Mouse (Mus musculus): ENCODE results near the gene Ccl8. TPM values are rescaled to one million over a fixed set of nuclear protein-coding genes. Genes with fewer than 3 reads are reported as not detected.

Gene Ccl8
- total RNA-seq (2015) = 0.50 TPM in 1 of 2 replicates, not detected in the other
- not detected in 2 replicates for total RNA-seq (2017)

DNA sequence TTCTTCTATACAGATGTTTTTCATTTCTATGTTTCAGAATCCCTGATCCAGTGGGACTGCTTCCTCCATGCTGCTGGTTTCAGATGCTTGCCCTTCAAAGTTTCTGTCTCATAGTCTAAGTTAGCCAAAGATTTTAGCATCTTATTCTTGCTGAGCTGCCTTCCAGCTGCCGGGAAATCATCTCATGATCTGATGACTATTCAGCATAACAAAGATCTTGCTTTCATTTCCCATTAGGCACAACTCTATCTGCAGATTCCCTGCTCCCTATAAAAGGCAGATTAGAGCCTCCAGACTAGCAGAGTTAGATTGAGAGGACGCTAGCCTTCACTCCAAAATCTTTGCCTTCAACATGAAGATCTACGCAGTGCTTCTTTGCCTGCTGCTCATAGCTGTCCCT lies at the start of gene Ccl8:
Gene Ccl8 (plus strand): TSS at position 301 of the 400 bp plus-strand sequence.
- ATAC-seq (ENCODE audit: poor library complexity, severe bottlenecking) = no peak

DNA sequence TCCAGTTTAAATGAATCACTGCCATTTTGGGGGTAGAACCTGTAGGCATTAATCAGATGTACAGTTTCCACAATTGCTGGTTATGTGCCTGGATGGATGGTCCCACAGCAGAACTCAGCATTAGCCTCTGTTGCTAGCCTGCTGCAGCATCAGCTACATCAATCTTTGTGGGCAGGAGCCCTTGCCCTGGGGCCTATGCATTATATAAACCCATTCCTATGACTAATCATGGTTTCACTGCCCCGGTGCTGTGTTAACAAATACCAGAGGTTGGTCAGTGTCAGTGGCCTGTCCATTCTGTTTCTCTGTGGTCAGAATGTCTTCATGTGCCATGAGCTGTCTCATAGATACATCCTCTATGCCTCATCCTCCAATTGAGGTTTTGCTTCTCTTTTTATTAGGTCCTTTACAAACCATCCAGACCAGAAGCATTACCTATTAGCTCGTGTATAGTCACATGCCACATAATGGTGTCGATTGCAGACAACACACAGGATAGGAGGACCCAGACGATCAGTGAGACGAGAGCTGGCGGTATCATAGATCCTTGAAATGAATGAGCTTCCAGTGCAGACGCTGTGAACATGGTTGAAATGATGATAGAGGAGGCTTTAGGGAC lies 47.9 kb upstream of the Ccl8 start:
- ATAC-seq (ENCODE audit: poor library complexity, severe bottlenecking) = no peak

DNA sequence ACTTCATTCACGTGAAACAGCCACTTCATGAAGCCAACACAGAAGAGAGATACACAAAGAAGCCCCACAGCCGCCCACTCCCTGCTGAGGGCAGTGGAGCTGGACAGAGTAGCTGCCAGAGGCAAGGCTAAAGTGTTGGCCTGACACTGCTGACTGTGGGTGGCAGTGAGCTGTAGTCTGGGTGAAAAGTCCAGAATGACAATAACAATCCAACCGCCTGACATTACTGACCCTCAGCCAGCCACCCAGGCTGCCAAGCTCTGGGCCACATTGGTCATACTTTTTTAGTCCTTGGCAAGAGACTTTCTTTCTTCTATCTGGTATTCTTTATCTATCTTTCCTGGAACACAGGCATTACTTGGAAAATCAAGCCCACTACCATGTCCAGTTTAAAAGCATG lies 43.9 kb upstream of the Ccl8 start:
- no peak for ATAC-seq (ENCODE audit: poor library complexity, severe bottlenecking)

DNA sequence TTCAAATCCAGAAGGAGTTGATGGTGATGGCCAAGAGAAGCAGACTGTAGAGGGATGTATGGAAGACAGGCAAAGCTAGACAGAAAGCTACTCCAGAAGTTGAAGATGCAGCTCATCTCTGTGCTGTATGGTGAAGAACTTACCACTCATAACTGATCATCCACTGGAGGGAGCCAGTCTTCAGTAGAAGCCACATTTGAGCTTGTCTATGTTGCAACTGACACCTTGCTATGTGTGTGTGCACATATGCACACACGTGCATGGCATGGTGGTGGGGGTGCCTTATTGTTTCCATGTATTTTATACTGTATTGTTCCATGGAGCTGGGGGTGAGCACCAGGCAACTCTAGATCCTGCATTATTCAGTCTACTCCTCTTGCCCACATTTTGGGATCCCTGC lies 42.6 kb upstream of the Ccl8 start:
- peak; percentile 35; the same call in 1 of the 2 replicates for ATAC-seq (ENCODE audit: poor library complexity, severe bottlenecking)

DNA sequence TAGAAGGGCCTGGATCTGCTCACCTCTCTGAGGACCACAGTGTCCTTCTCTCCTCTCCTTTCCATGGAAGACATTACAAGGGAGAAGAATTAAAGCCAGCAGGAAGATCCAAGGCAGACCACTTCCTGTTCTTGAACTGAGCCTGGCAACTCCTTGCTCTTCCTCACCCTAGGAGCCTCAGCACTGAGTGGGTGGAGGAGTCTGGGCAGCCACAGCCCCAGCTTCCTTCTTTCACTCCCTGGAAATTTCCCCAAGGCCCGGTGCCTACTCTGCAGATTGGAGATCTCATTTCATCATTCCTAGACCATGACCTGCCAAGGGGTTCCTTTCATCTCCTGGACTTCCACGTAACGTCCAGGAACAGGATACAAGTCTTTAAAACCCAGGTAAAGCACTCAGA lies 42.0 kb upstream of the Ccl8 start:
- ATAC-seq (ENCODE audit: poor library complexity, severe bottlenecking) = peak; percentile 63

DNA sequence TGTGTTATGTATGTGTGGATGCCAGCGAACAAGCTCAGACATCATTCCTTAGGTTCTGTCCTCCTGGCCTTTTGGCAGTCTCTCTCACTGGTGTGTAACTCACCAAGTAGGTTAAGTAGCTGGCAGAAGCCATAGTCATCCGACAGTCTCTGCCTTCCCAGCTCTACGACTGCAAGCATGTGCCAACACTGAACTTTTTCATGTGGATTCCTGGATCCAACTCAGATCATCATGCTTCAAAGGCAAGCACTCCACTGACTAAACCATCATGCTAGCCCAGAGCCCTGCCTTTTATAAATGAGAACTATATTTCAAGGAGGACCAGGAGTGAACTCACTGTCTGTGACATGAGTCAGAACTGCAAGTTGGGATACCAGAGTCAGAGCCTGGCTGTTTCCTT lies 41.3 kb upstream of the Ccl8 start:
- ATAC-seq (ENCODE audit: poor library complexity, severe bottlenecking) = no peak

DNA sequence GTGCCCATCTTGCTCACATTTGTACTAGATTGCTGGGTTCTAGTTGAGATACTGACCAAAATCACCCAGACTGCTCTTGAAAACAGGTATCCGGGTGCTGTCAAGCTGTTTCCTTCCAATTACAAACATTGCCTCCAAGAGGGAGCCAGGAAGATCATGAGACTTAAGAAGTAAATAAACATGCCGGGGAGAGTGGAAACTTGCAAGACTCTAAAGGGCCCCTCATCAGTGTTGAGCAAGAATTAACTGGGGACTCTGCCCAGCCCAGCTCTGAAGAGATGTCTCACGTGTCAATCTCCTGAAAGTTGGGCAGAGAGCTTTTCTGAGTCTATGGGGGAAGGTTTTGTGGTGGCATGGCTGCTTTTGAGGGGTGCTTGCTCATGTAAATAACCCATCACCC lies 38.0 kb upstream of the Ccl8 start:
- no peak for ATAC-seq (ENCODE audit: poor library complexity, severe bottlenecking)

DNA sequence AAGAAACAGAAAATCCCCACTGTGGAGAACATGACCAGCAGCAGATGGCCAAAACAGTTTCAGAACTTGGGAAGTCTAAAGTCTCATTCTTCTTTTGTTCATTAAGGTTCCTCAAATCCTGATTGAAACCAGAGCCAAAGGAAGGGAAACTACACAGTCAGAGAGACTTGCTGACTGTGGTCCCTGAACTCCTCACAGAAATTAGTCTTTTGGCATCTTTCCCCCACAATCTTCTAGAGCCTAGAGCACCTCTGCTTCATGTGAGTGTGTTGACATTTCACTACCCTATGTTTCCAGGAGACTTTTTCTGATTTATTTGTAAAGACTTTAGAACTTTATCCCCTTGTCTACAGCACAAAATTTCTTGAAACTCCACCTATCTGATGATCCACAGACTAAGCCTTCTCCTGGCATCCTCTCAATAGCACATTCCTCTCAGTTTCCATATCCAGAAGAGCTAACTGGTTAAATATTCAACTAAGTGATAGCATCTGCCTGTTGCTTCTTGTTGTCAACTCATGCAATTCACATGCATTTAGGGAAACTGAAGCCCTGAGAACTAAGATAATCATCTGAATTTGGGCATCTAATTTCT lies 36.8 kb upstream of the Ccl8 start:
- ATAC-seq (ENCODE audit: poor library complexity, severe bottlenecking) = peak; percentile 43

DNA sequence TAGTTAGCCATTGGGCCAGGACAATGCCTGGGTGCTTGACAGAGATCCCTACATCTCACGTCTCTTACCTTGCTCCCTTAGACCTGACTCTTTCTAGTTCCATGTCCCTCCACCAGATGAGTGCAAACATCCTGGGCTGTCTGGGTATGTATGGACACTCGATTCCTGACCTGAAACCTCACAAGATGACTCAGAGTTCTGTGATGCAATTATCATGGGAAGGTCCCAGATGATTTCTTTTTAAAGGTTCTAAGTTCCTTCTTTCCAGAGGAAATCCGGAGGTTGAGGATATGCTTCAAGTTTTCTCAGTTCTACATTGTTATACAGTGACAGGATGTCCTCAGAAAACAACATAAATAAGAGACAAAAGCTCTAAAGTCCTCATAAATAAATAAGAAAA lies 34.1 kb upstream of the Ccl8 start:
- ATAC-seq (ENCODE audit: poor library complexity, severe bottlenecking) = no peak

DNA sequence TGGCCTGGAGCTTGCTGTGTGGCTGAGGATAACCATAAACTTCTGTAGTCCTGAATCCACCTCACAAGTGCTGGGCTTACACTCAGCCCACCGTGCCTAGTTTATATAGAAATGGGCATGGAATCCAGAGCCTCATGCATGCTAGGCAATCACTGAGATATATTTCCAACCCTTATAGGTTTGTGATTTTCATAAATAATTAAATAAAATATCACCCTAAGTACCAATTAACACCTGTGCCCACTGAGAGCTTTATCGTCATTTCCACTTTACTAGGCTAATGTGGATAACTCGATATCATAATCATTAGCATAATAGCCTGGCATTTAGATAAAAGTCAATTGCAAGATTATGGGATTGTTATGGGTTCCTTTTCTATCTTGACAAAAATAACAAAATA lies 30.6 kb upstream of the Ccl8 start:
- no peak for ATAC-seq (ENCODE audit: poor library complexity, severe bottlenecking)

DNA sequence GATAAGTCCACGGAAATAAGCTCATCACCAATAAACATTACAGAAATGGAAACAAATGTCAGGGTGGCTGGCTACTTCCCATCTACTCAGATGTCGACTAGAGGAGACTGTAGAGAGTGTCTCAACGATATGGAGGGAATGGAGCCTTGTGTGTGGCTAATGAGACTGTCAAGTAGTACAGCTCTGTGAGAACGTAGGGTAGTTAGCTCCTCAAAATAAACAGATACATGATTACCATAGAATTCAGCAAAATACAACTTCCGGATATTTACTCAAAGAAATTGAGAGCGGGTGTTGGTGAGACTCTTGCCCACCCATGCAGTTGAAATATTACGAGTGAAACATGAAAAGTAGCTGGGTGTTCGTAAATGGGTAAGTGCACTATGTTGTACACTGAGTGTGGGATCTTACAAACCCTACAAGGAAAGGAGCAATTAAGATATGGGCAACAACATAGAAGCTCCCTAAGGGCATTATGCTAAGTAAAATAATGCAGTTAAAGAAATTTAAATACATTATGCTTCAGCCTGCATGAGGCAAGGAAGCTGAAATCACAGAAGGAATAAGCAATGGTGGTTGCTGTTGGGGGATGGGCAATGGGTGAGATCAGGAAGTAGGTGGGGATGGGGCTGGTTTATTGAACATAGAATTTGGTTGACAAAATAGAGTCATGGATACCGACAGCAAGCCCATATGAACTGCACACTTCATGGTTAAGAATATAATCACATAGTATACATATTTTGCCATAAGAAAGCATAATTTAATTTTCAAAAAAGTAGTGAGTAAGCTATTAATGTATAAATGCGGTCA lies 15.3 kb upstream of the Ccl8 start:
- ATAC-seq (ENCODE audit: poor library complexity, severe bottlenecking) = no peak

DNA sequence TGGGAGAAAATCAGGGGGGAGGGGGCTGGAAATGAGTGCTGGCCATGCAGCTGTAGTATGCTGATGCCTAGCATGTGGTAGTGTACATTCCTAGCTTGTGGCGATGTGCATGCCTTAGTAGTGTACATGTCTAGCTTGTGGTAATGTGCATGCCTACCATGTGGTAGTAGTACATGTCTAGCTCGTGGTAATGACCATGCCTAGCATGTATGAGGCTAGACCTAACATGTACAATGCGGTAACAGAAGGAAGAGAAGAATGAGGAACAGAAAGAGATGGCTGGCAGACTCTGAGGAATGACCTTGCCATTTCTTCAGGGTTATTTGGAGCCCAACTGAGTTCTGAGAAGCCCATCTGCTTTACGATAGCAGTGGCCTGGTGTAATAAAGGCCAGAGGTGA lies 13.9 kb upstream of the Ccl8 start:
- peak; percentile 79 for ATAC-seq (ENCODE audit: poor library complexity, severe bottlenecking)

DNA sequence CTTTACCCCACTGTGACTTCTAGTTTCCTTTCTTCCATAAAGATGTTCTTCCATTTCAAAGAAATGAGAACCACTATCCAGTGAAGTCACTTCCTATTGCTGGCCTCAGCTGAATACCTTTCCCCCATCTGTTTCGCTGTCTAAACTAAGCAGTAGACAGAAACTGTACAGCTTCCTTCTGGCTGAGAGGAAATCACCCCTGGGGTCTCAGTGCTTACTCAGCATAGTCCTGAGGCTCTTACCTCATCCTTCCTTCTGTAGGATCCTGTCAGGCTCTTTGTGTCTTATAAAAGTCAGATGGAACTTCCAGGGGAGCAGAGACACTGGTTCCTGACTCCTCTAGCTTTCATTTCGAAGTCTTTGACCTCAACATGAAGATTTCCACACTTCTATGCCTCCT lies 13.5 kb upstream of the Ccl8 start, which contains the start of gene Ccl12:
Gene Ccl12 (plus strand): TSS at position 317 of the 400 bp plus-strand sequence.
- ATAC-seq (ENCODE audit: poor library complexity, severe bottlenecking) = peak; percentile 73

DNA sequence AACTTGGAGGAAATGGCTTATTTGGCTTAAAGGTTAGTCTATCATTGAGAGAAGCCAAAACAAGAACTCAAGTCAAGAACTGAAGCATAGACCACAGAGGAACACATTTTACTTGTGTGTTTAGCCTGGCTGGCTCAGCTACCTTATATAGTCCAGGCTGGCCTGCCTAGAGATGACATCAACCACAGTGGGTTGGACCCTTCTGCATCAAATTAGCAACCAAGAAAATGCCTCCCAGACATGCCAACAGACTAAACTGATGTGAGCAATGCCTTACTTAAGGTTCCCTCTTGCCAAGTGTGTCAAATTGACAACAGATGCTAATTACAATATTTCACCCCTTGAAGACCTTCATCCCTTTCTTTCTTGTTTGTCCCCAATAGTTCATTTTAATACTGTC lies 5.4 kb upstream of the Ccl8 start:
- no peak for ATAC-seq (ENCODE audit: poor library complexity, severe bottlenecking)

DNA sequence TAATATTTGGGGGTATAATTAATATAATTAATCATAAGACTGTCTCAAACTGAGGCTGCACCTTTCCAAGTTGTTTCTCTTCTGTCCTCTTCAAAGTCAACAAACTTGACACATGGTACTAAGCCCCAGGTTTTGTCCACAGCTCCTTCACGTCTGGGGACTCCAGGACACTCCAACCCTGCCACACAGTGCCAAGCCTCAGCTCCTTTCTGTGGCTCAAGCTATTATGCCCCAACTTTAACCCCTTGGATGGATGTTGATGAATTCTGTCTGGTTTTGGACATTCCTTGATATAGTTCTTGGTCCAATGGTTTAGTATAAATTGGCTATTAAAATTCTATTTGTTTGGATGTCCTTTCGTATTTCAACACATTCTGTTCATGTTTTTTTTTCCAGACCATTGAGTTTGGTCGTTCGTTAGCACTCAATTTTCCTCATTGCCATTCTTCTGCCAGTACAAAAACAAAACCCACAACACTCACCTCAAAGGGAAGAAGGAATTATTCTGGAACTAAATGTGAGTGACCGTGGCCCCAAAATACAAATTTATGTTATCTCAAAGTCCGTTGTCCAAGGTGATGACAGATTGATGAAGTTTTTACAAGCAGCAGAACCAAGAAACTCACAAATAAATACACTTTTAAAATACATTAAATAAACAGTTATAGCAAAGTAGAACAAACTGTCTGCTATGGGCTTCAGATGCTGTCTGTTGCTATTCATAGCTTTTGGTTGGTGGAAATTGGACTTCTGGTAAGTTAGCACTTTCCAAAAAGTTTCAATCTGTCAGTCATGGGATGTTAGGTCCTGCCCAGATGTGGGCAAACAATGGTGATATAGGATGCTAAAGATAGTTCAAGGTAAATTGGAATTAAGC lies 4.4 kb upstream of the Ccl8 start:
- ATAC-seq (ENCODE audit: poor library complexity, severe bottlenecking) = no peak

DNA sequence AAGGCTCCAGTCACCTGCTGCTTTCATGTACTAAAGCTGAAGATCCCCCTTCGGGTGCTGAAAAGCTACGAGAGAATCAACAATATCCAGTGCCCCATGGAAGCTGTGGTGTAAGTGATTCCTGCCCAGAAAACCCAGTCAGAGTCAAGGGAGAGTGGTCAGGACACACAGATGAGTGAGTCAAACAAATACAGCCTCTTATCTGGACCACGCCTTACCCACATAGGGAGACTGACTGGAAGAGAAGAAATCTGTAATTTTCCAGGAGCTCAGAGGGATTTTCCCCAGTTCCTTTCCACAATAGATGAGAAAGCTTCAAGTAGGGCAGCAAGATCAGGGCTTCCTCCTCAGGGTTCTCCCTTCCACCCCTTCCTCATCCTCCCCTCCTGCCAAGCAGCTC lies 1.1 kb downstream of the Ccl8 start:
- no peak for ATAC-seq (ENCODE audit: poor library complexity, severe bottlenecking)

DNA sequence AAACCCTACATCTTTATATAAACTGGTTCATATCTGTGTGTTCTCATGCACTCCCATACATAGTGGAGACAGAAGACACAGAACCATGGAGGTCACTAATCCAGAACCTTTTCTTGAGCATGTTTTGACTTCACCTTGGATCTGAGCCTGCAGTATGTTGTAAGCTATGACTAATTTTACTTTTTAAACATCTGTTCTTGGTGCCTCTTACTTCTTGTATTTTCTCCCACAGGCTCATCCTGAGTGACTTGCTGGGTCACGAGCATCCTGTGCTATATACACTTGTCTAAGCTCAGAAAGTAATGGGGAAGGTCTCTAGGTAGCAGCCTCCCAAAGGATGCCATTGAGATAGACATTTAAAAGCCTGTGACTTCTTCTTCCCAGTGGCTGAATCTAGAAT lies 18.0 kb downstream of the Ccl8 start:
- ATAC-seq (ENCODE audit: poor library complexity, severe bottlenecking) = no peak

DNA sequence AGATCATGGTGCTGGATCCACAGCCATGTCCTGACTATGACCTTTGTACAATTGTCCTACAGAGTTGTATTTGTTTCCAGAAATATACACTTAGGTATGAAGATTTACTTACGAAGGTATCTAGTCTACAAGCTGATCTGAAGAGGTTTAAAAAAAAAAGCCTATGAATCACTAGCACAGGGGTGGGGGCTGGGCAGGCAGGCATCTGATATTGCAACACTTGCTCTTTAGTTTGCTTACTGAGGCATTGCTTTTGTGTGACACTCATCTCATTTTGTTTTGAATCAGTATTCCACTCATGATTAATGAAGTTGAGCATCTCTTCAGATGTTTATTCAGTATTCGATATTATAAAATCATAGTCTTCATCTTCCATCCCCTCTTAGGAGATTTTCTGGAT lies 21.2 kb downstream of the Ccl8 start:
- no peak for ATAC-seq (ENCODE audit: poor library complexity, severe bottlenecking)

DNA sequence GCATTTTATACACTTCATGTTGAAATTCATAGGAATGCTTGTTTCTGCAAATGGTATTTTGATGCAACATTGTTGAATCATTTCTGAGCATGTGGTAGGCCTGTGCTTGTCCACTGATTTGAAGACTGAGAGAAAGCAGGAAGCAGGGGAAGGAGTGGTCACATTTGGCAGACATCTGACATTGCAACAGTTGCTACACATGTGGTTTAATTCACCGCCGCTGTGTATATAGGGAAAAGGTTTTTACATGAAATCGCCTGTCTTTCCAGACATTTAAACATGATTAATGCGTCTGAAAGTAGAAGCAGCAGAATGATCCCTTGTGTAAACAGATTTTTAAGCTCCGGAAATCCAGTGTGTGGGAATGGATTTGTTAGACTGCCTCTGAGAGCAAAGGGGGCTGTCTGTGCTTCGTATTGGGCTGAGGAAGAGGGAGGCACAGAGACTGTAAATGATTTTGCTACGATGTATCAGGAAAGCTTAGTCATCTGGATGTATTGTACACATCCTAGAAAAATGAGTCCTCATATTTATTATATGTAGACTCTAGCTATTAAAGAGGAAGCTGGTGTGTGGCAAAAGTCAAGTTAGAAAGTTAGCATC lies 24.6 kb downstream of the Ccl8 start:
- ATAC-seq (ENCODE audit: poor library complexity, severe bottlenecking) = peak; percentile 63

DNA sequence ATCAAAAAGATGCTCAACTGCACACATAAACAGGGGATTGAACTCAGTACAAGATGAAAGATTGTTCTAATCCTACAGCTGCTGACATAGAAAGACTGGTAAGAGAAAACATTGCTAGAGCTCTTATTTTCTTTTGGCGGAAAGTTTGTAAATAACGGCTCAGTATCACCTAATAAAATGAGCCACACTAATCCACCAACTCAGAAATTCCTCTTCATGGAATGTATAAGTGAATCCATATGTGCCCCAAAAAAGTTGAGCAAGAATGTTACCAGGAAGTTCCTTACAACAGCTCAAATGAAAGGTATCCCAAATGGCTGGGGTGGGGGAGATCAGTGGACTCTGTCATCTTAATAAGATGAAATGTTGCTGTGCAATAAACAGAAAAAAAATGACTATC lies 44.1 kb downstream of the Ccl8 start:
- ATAC-seq (ENCODE audit: poor library complexity, severe bottlenecking) = no peak

DNA sequence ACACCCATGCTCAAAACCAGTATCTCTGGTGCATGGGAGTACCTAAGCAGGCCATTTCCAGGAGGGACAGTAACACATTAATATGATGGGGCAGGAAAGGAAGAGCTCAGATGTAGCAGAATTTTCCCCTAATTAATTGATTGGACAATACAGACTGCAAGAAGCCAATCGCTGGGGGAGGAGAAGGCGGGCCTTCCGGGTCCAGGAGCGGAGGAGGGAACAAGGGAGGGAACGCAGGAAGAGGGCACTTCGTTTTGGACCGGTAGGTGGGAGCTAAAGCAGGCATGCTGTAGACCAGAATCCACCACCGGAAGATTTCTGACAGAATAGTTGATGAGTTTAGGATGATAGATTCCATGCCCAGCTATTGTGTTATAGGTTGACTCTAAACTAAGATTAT lies 48.3 kb downstream of the Ccl8 start:
- no peak for ATAC-seq (ENCODE audit: poor library complexity, severe bottlenecking)
